Mouse (Mus musculus): ENCODE measurements around the gene Rxrg. TPM values are rescaled to one million over a fixed set of nuclear protein-coding genes. Genes with fewer than 3 reads are reported as not detected.

Rxrg gene
- polyA plus RNA-seq, 1 experiment from 2014 or later, result 21.4 TPM

GRCm38 (mm10) chr1:167660521-167661101, 62.4 kb downstream of the Rxrg start:
- H3K27ac ChIP-seq (ENCODE audit: low read depth, low read length), result peak overlapping the region; percentile 48; the same call in 1 of the 2 replicates
- H3K4me3 ChIP-seq (ENCODE audit: low read length), result peak overlapping the region; percentile 30
- H3K4me2 ChIP-seq (ENCODE audit: low read length), result peak overlapping the region; percentile 56
- no peaks in the 10 kb centered on the region for H3K9me3 ChIP-seq (ENCODE audit: control insufficient read depth, low read length)
- H3K4me1 ChIP-seq (ENCODE audit: control insufficient read depth, insufficient read depth, low read depth, low read length), result peaks cover 13% of the 10 kb centered on the region
- peak overlapping the region; percentile 22; the same call in 1 of the 2 replicates for H3K9ac ChIP-seq (ENCODE audit: low read depth, low read length)
- peak; percentile 97 for ATAC-seq
- 1% methylated on average over 21 of the region's 21 CpGs for WGBS
- peaks cover 3% of the 10 kb centered on the region for H3K27me3 ChIP-seq (replicated peaks; ENCODE audit: control insufficient read depth, insufficient read depth, low read length)
- no peaks in the 10 kb centered on the region for H3K36me3 ChIP-seq (ENCODE audit: control insufficient read depth, insufficient read depth, low read length)

DNA sequence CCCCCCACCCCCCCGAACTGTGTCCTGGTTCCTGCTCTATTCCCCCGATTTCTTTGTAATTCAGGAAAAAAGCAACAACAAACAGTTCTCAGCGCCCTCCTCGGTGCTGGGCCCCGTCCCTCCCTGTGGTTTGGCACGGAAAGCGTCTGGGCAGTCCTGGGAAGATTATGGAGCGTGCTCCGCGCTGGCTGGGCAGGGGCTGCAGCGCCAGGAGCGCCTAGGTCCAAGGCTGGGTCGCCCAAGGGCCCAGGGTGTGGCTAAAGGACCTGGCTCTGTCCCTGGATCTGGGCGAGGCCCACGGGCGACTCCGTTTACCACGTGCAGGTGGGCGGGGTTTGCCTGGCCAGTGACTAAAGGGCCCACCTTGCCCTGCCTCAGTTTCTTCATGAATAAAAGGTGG, 62.9 kb downstream of the Rxrg start:
- peak; percentile 93 for ATAC-seq

DNA sequence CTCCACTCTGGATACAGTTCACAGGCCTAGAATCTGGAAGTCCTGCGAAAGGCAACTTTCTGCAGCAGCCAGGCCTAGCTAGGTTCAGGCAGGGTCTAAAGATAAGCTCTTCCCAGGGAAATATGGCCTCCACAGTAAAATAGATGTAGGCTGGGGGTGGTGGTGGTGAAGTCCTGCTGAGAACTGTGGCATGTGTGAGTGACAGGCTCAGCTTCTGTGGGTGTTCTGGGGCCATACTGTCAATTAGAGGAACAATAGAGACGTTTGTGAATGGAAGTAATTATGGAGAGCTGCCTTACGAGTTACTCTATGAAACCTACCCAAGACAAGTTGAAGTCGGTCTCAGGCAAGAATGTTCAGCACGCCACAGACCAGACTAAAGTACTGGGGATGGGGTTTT, 65.0 kb downstream of the Rxrg start:
- peaks cover 3% of the 10 kb centered on the region for H3K27me3 ChIP-seq (replicated peaks; ENCODE audit: control insufficient read depth, insufficient read depth, low read length)
- H3K9ac ChIP-seq (ENCODE audit: low read depth, low read length), result no peak overlapping the region
- ATAC-seq, result no peak
- no peaks in the 10 kb centered on the region for H3K36me3 ChIP-seq (ENCODE audit: control insufficient read depth, insufficient read depth, low read length)
- no peak overlapping the region for H3K27ac ChIP-seq (ENCODE audit: low read depth, low read length)
- no peak overlapping the region for H3K4me3 ChIP-seq (ENCODE audit: low read length)
- 46% methylated on average over 5 of the region's 5 CpGs for WGBS
- peaks cover 13% of the 10 kb centered on the region for H3K4me1 ChIP-seq (ENCODE audit: control insufficient read depth, insufficient read depth, low read depth, low read length)
- H3K9me3 ChIP-seq (ENCODE audit: control insufficient read depth, low read length), result no peaks in the 10 kb centered on the region
- no peak overlapping the region for H3K4me2 ChIP-seq (ENCODE audit: low read length)

More for the DNA sequence above, 62.9 kb downstream of the Rxrg start:
- Histone ChIP-seq H3K27me3 (replicated peaks; ENCODE audit: control insufficient read depth, insufficient read depth, low read length) (peaks cover 3% of the 10 kb centered on the region), H3K27ac (ENCODE audit: low read depth, low read length) (no peak overlapping the region), H3K9ac (ENCODE audit: low read depth, low read length) (peak overlapping the region; percentile 4), H3K4me1 (ENCODE audit: control insufficient read depth, insufficient read depth, low read depth, low read length) (peaks cover 13% of the 10 kb centered on the region), H3K36me3 (ENCODE audit: control insufficient read depth, insufficient read depth, low read length) (no peaks in the 10 kb centered on the region), H3K4me2 (ENCODE audit: low read length) (peak overlapping the region; percentile 56), H3K9me3 (ENCODE audit: control insufficient read depth, low read length) (no peaks in the 10 kb centered on the region), H3K4me3 (ENCODE audit: low read length) (peak overlapping the region; percentile 30)
- WGBS, result 2% methylated on average over 19 of the region's 19 CpGs

DNA sequence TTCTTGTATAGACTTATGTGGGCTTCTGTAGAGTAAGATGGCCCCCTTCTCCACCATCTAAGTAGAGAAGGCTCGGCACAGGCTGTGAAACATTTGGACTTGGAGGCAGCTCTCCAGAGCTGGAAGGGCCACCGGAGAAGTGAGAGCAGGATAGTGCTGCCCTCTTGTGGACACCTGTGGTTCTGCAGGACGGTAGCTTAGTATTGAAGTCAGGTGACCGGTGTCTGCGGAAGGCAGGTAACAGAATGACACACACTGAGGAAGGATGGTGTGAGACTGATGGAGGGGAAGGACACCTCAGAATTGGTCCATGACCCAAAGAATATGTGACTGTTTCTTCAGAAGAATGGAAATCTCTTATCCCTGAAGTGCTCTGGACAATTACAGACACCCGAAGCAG, 71.6 kb downstream of the Rxrg start:
- peaks cover 12% of the 10 kb centered on the region for H3K27me3 ChIP-seq (replicated peaks; ENCODE audit: control insufficient read depth, insufficient read depth, low read length)
- no peak overlapping the region for H3K9ac ChIP-seq (ENCODE audit: low read depth, low read length)
- 37% methylated on average over 6 of the region's 6 CpGs for WGBS
- no peaks in the 10 kb centered on the region for H3K4me1 ChIP-seq (ENCODE audit: control insufficient read depth, insufficient read depth, low read depth, low read length)
- H3K4me2 ChIP-seq (ENCODE audit: low read length), result no peak overlapping the region
- ATAC-seq, result no peak
- no peak overlapping the region for H3K27ac ChIP-seq (ENCODE audit: low read depth, low read length)
- no peaks in the 10 kb centered on the region for H3K9me3 ChIP-seq (ENCODE audit: control insufficient read depth, low read length)
- H3K36me3 ChIP-seq (ENCODE audit: control insufficient read depth, insufficient read depth, low read length), result no peaks in the 10 kb centered on the region
- H3K4me3 ChIP-seq (ENCODE audit: low read length), result no peak overlapping the region

GRCm38 (mm10) chr1:167672433-167672987, 74.3 kb downstream of the Rxrg start:
- no peak overlapping the region for H3K4me2 ChIP-seq (ENCODE audit: low read length)
- ATAC-seq, result no peak
- H3K9ac ChIP-seq (ENCODE audit: low read depth, low read length), result no peak overlapping the region
- no peaks in the 10 kb centered on the region for H3K9me3 ChIP-seq (ENCODE audit: control insufficient read depth, low read length)
- H3K4me1 ChIP-seq (ENCODE audit: control insufficient read depth, insufficient read depth, low read depth, low read length), result no peaks in the 10 kb centered on the region
- peaks cover 12% of the 10 kb centered on the region for H3K27me3 ChIP-seq (replicated peaks; ENCODE audit: control insufficient read depth, insufficient read depth, low read length)
- H3K4me3 ChIP-seq (ENCODE audit: low read length), result no peak overlapping the region
- no peak overlapping the region for H3K27ac ChIP-seq (ENCODE audit: low read depth, low read length)
- H3K36me3 ChIP-seq (ENCODE audit: control insufficient read depth, insufficient read depth, low read length), result no peaks in the 10 kb centered on the region
- 27% methylated on average over 17 of the region's 17 CpGs for WGBS

DNA sequence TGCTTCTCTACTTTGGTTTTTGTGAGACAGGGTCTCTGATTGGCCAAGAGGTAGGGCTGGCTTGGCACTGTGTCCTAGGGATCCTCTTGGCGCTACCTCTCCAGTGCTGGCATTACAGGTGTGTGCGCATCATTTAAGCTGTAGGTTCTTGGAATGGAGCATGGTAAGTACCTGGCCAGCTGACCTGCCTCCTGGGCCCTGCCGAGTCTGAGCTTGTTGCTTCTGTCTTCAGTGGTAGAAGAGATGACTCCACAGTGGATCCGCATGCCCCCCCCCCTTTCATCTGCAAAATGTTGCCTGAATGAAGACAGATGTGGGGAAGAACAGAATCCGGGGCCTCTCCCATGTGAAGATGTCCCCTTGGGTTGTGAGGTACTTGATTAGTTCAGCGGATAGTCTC, 80.9 kb downstream of the Rxrg start:
- H3K27ac ChIP-seq (ENCODE audit: low read depth, low read length), result no peak overlapping the region
- peaks cover 5% of the 10 kb centered on the region for H3K9me3 ChIP-seq (ENCODE audit: control insufficient read depth, low read length)
- H3K9ac ChIP-seq (ENCODE audit: low read depth, low read length), result no peak overlapping the region
- H3K4me2 ChIP-seq (ENCODE audit: low read length), result no peak overlapping the region
- H3K4me1 ChIP-seq (ENCODE audit: control insufficient read depth, insufficient read depth, low read depth, low read length), result no peaks in the 10 kb centered on the region
- H3K27me3 ChIP-seq (replicated peaks; ENCODE audit: control insufficient read depth, insufficient read depth, low read length), result no peaks in the 10 kb centered on the region
- 91% methylated on average over 6 of the region's 6 CpGs for WGBS
- ATAC-seq, result no peak
- H3K4me3 ChIP-seq (ENCODE audit: low read length), result no peak overlapping the region
- no peaks in the 10 kb centered on the region for H3K36me3 ChIP-seq (ENCODE audit: control insufficient read depth, insufficient read depth, low read length)

- Histone ChIP-seq H3K36me3 (ENCODE audit: control insufficient read depth, insufficient read depth, low read length) (no peaks in the 10 kb centered on the region), H3K9me3 (ENCODE audit: control insufficient read depth, low read length) (peaks cover 5% of the 10 kb centered on the region), H3K4me2 (ENCODE audit: low read length) (peak overlapping the region; percentile 74), H3K4me1 (ENCODE audit: control insufficient read depth, insufficient read depth, low read depth, low read length) (peaks cover 18% of the 10 kb centered on the region), H3K4me3 (ENCODE audit: low read length) (peak overlapping the region; percentile 45), H3K9ac (ENCODE audit: low read depth, low read length) (no peak overlapping the region; the same call in 1 of the 2 replicates), H3K27me3 (replicated peaks; ENCODE audit: control insufficient read depth, insufficient read depth, low read length) (peaks cover 17% of the 10 kb centered on the region), H3K27ac (ENCODE audit: low read depth, low read length) (no peak overlapping the region)
- WGBS, result under 1% methylated on average over 8 of the region's 8 CpGs
- ATAC-seq, result no peak
Observed at GRCm38 (mm10) chr1:167688001-167688346, 89.8 kb downstream of the Rxrg start.

- Histone ChIP-seq H3K36me3 (ENCODE audit: control insufficient read depth, insufficient read depth, low read length) (no peaks in the 10 kb centered on the region), H3K4me1 (ENCODE audit: control insufficient read depth, insufficient read depth, low read depth, low read length) (peaks cover 18% of the 10 kb centered on the region), H3K9ac (ENCODE audit: low read depth, low read length) (peak overlapping the region; percentile 46), H3K27me3 (replicated peaks; ENCODE audit: control insufficient read depth, insufficient read depth, low read length) (peaks cover 18% of the 10 kb centered on the region), H3K9me3 (ENCODE audit: control insufficient read depth, low read length) (peaks cover 5% of the 10 kb centered on the region), H3K4me2 (ENCODE audit: low read length) (peak overlapping the region; percentile 74), H3K4me3 (ENCODE audit: low read length) (peak overlapping the region; percentile 45), H3K27ac (ENCODE audit: low read depth, low read length) (no peak overlapping the region)
- peak; percentile 57 for ATAC-seq
- under 1% methylated on average over 45 of the region's 98 CpGs for WGBS
Observed at GRCm38 (mm10) chr1:167688347-167689231, 90.4 kb downstream of the Rxrg start.

- H3K9ac ChIP-seq (ENCODE audit: low read depth, low read length), result peak within 1 kb of the TSS; percentile 46
- 0% methylated on average over 3 of the region's 3 CpGs for WGBS
- peak within 1 kb of the TSS; percentile 45 for H3K4me3 ChIP-seq (ENCODE audit: low read length)
- peaks cover 5% of the 10 kb centered on the region for H3K9me3 ChIP-seq (ENCODE audit: control insufficient read depth, low read length)
- H3K36me3 ChIP-seq (ENCODE audit: control insufficient read depth, insufficient read depth, low read length), result no peaks in the 10 kb centered on the region
- peak within 1 kb of the TSS; percentile 74 for H3K4me2 ChIP-seq (ENCODE audit: low read length)
- no peak within 1 kb of the TSS for H3K27ac ChIP-seq (ENCODE audit: low read depth, low read length)
- peaks cover 20% of the 10 kb centered on the region for H3K27me3 ChIP-seq (replicated peaks; ENCODE audit: control insufficient read depth, insufficient read depth, low read length)
- no peak for ATAC-seq
- peaks cover 18% of the 10 kb centered on the region for H3K4me1 ChIP-seq (ENCODE audit: control insufficient read depth, insufficient read depth, low read depth, low read length)
Observed at GRCm38 (mm10) chr1:167689232-167689261, 90.9 kb downstream of the Rxrg start, which contains the start of gene Lmx1a. Lmx1a (plus strand) TSS chr1:167689237.
